Mouse (Mus musculus): ENCODE measurements around the gene Gm28053. TPM values are rescaled to one million over a fixed set of nuclear protein-coding genes. Genes with fewer than 3 reads are reported as not detected.
A peak's percentile ranks its signal among the peaks of the same experiment; 100 is the strongest.

Gene Gm28053
- polyA plus RNA-seq, 1 experiment from 2014 or later = 2.2 TPM

DNA sequence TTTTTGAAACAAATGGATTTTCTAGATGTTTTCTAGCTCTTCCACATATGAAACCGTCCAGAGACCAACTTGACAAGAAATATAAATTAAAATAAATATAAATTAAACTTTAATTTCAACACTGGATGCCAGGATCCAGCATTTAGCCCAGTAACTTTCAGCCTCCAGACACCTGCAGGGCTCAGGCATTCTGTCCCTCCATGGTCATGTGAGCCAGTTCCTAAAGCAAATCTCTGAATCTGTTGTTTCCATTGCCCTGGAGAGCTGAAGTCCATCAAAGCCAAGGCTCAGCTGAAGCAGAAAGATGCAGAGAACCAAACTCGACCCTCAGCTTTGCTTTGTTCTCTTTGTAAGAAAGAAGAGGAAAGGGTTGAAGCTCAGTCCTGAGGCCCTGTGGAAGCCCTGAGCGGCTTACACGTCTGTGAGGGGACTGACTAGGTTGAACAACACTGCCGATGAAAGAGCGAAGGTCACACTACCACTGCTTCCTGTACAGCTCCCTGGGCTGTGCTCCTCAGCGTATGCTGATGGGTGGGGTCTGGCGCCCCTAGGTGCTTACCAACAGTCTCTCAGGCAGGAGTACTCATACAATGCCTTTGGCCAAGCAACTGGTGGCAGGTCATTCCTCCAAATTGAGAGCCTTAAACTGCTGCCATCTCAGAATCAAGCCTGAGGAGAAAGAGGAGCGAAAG is 49.9 kb downstream of the Gm28053 start:
- no peak for DNase-seq (ENCODE audit: low spot score)
- ATAC-seq (replicated peaks; ENCODE audit: low FRiP score) = no peak
- no peak overlapping the region for H3K27ac ChIP-seq (ENCODE audit: low read depth, low read length)
- WGBS = 62% methylated on average over 9 of the region's 9 CpGs
- no peak overlapping the region for H3K4me2 ChIP-seq
- no peaks in the 10 kb centered on the region for H3K9me3 ChIP-seq (ENCODE audit: control insufficient read depth, low read length)
- H3K4me3 ChIP-seq (ENCODE audit: low read depth, low read length) = no peak overlapping the region
- no peak overlapping the region for H3K9ac ChIP-seq (ENCODE audit: low read depth, low read length)
- H3K27me3 ChIP-seq (replicated peaks; ENCODE audit: control insufficient read depth, insufficient read depth, low read length) = no peaks in the 10 kb centered on the region
- H3K36me3 ChIP-seq (ENCODE audit: control insufficient read depth, insufficient read depth, low read length) = no peaks in the 10 kb centered on the region
- H3K4me1 ChIP-seq (replicated peaks; ENCODE audit: control insufficient read depth, insufficient read depth, low read length) = no peaks in the 10 kb centered on the region

DNA sequence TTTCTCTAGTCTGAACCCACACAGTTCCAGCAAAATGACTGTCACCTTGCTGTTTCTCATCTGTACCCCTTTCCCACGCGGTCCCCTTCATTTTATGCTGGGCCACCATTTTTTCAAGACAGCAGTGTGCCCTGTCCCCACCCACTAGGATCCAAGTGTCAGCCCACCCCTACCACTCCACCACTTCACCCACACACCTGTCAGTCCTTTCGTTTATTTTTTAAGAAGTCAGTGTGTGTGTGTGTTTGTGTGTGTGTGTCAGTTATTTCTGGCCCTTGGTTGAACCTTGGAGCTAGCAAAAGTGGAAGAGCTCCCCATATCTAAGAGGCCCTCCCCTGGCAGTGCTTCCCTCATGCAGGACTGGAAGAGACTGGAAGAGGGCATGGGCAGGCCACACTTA is 50.5 kb downstream of the Gm28053 start:
- H3K9ac ChIP-seq (ENCODE audit: low read depth, low read length) = no peak overlapping the region
- no peaks in the 10 kb centered on the region for H3K27me3 ChIP-seq (replicated peaks; ENCODE audit: control insufficient read depth, insufficient read depth, low read length)
- ATAC-seq (replicated peaks; ENCODE audit: low FRiP score) (no peak), DNase-seq (ENCODE audit: low spot score) (no peak)
- H3K27ac ChIP-seq (ENCODE audit: low read depth, low read length) = no peak overlapping the region
- H3K4me1 ChIP-seq (replicated peaks; ENCODE audit: control insufficient read depth, insufficient read depth, low read length) = no peaks in the 10 kb centered on the region
- H3K9me3 ChIP-seq (ENCODE audit: control insufficient read depth, low read length) = no peaks in the 10 kb centered on the region
- H3K36me3 ChIP-seq (ENCODE audit: control insufficient read depth, insufficient read depth, low read length) = no peaks in the 10 kb centered on the region
- H3K4me3 ChIP-seq (ENCODE audit: low read depth, low read length) = no peak overlapping the region
- whole genome bisulfite sequencing = 80% methylated on average over 3 of the region's 3 CpGs
- no peak overlapping the region for H3K4me2 ChIP-seq

DNA sequence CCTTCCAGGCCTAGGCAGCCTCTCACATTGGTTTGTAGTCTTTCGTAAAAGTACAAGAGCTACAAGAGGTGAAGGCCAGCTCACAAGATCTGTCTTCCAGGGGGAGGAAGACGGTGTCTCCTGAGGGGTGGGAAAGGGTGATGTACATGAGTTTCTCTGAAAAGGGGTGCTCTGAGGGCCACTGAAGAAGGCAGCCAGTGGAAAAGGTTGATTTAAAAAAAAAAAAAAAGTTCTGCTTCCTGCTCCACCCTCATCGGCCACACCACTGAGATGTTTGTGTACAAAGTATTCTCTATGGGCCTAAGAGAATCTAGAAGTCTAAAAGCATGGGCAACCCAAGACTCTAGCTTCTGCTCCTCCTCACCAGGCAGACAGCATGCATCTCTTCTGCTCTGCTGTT is 52.3 kb downstream of the Gm28053 start, which contains the start of gene Gimap3:
Gene Gimap3, minus strand, starts transcription at position 156 of the 400 bp plus-strand sequence.
- Histone ChIP-seq H3K27ac (ENCODE audit: low read depth, low read length) (no peak within 1 kb of the TSS), H3K4me2 (no peak within 1 kb of the TSS), H3K9ac (ENCODE audit: low read depth, low read length) (no peak within 1 kb of the TSS), H3K36me3 (ENCODE audit: control insufficient read depth, insufficient read depth, low read length) (no peaks in the 10 kb centered on the region), H3K4me3 (ENCODE audit: low read depth, low read length) (no peak within 1 kb of the TSS), H3K4me1 (replicated peaks; ENCODE audit: control insufficient read depth, insufficient read depth, low read length) (no peaks in the 10 kb centered on the region), H3K27me3 (replicated peaks; ENCODE audit: control insufficient read depth, insufficient read depth, low read length) (no peaks in the 10 kb centered on the region), H3K9me3 (ENCODE audit: control insufficient read depth, low read length) (no peaks in the 10 kb centered on the region)
- DNase-seq (ENCODE audit: low spot score) (no peak), ATAC-seq (replicated peaks; ENCODE audit: low FRiP score) (no peak)
- 82% methylated on average over 3 of the region's 3 CpGs for WGBS

- Histone ChIP-seq H3K27me3 (replicated peaks; ENCODE audit: control insufficient read depth, insufficient read depth, low read length) (no peaks in the 10 kb centered on the region), H3K4me1 (replicated peaks; ENCODE audit: control insufficient read depth, insufficient read depth, low read length) (no peaks in the 10 kb centered on the region), H3K36me3 (ENCODE audit: control insufficient read depth, insufficient read depth, low read length) (no peaks in the 10 kb centered on the region), H3K9ac (ENCODE audit: low read depth, low read length) (no peak overlapping the region), H3K4me3 (ENCODE audit: low read depth, low read length) (no peak overlapping the region), H3K9me3 (ENCODE audit: control insufficient read depth, low read length) (no peaks in the 10 kb centered on the region), H3K27ac (ENCODE audit: low read depth, low read length) (no peak overlapping the region), H3K4me2 (no peak overlapping the region)
- WGBS = 8% methylated on average over 8 of the region's 8 CpGs
- DNase-seq (ENCODE audit: low spot score) = peak; percentile 61
- no peak; the same call in 1 of the 2 replicates for ATAC-seq (replicated peaks; ENCODE audit: low FRiP score)
These were observed 53.6 kb downstream of the Gm28053 start for GRCm38 (mm10) chr6:48772030-48772429.

DNA sequence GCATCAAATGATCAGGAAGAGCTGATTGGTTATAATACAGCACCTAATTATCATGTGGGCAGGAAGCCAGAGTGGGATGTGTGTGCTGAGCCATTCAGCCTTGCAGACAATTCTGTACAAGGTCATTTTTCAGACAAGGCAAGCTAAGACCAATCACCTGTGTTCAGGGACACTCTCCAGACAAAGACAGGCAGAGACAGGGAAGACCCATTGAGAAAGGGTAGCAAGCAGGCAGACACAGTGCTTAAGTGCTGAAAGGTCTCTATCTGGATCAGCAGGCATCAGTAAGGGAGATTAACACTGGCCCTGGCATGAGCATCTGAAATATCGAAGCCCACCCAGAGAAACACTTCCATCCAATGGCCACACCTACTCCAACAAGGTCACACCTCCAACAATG is 66.0 kb downstream of the Gm28053 start:
- DNase-seq (ENCODE audit: low spot score) (no peak), ATAC-seq (replicated peaks; ENCODE audit: low FRiP score) (no peak)
- H3K9ac ChIP-seq (ENCODE audit: low read depth, low read length) = no peak overlapping the region
- H3K4me1 ChIP-seq (replicated peaks; ENCODE audit: control insufficient read depth, insufficient read depth, low read length) = no peaks in the 10 kb centered on the region
- no peaks in the 10 kb centered on the region for H3K36me3 ChIP-seq (ENCODE audit: control insufficient read depth, insufficient read depth, low read length)
- no peaks in the 10 kb centered on the region for H3K27me3 ChIP-seq (replicated peaks; ENCODE audit: control insufficient read depth, insufficient read depth, low read length)
- no peak overlapping the region for H3K27ac ChIP-seq (ENCODE audit: low read depth, low read length)
- H3K4me3 ChIP-seq (ENCODE audit: low read depth, low read length) = no peak overlapping the region
- 96% methylated on average over 1 of the region's 1 CpGs for WGBS
- no peak overlapping the region for H3K4me2 ChIP-seq
- H3K9me3 ChIP-seq (ENCODE audit: control insufficient read depth, low read length) = no peaks in the 10 kb centered on the region

DNA sequence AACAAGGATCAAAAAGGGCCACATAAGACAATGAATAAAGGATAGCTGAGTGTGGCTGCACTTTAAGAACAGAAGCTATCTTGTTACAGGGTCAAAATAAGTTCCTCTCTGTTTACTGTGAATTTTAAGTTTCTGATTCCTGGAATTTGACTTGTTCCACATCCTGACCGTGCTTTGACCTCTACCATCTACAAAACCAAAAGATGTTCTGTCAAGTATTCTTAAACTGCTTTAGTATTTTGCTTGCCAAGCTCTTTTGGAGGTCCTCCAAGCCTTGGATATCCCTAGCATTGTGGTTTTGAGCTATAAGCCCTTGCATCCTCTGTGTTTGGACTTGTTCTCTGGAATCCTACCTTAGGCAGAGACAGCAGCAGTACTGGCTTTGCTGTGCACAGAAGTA is 66.8 kb downstream of the Gm28053 start:
- Histone ChIP-seq H3K4me2 (no peak overlapping the region), H3K9ac (ENCODE audit: low read depth, low read length) (no peak overlapping the region), H3K27ac (ENCODE audit: low read depth, low read length) (no peak overlapping the region), H3K4me1 (replicated peaks; ENCODE audit: control insufficient read depth, insufficient read depth, low read length) (no peaks in the 10 kb centered on the region), H3K36me3 (ENCODE audit: control insufficient read depth, insufficient read depth, low read length) (no peaks in the 10 kb centered on the region), H3K4me3 (ENCODE audit: low read depth, low read length) (no peak overlapping the region), H3K27me3 (replicated peaks; ENCODE audit: control insufficient read depth, insufficient read depth, low read length) (no peaks in the 10 kb centered on the region), H3K9me3 (ENCODE audit: control insufficient read depth, low read length) (no peaks in the 10 kb centered on the region)
- ATAC-seq (replicated peaks; ENCODE audit: low FRiP score) (no peak), DNase-seq (ENCODE audit: low spot score) (no peak)
- WGBS = 77% methylated on average over 1 of the region's 1 CpGs

GRCm38 (mm10) chr6:48785601-48786000 is 67.2 kb downstream of the Gm28053 start:
- DNase-seq (ENCODE audit: low spot score) (no peak), ATAC-seq (replicated peaks; ENCODE audit: low FRiP score) (no peak)
- H3K36me3 ChIP-seq (ENCODE audit: control insufficient read depth, insufficient read depth, low read length) = no peaks in the 10 kb centered on the region
- H3K27me3 ChIP-seq (replicated peaks; ENCODE audit: control insufficient read depth, insufficient read depth, low read length) = no peaks in the 10 kb centered on the region
- no peaks in the 10 kb centered on the region for H3K4me1 ChIP-seq (replicated peaks; ENCODE audit: control insufficient read depth, insufficient read depth, low read length)
- no peak overlapping the region for H3K4me2 ChIP-seq
- H3K4me3 ChIP-seq (ENCODE audit: low read depth, low read length) = no peak overlapping the region
- no peaks in the 10 kb centered on the region for H3K9me3 ChIP-seq (ENCODE audit: control insufficient read depth, low read length)
- 86% methylated on average over 2 of the region's 2 CpGs for WGBS
- no peak overlapping the region for H3K27ac ChIP-seq (ENCODE audit: low read depth, low read length)
- no peak overlapping the region for H3K9ac ChIP-seq (ENCODE audit: low read depth, low read length)

- DNase-seq (ENCODE audit: low spot score) (no peak), ATAC-seq (replicated peaks; ENCODE audit: low FRiP score) (no peak)
- no peak overlapping the region for H3K27ac ChIP-seq (ENCODE audit: low read depth, low read length)
- no peaks in the 10 kb centered on the region for H3K36me3 ChIP-seq (ENCODE audit: control insufficient read depth, insufficient read depth, low read length)
- H3K27me3 ChIP-seq (replicated peaks; ENCODE audit: control insufficient read depth, insufficient read depth, low read length) = no peaks in the 10 kb centered on the region
- H3K9ac ChIP-seq (ENCODE audit: low read depth, low read length) = no peak overlapping the region
- no peaks in the 10 kb centered on the region for H3K4me1 ChIP-seq (replicated peaks; ENCODE audit: control insufficient read depth, insufficient read depth, low read length)
- no peak overlapping the region for H3K4me3 ChIP-seq (ENCODE audit: low read depth, low read length)
- no peaks in the 10 kb centered on the region for H3K9me3 ChIP-seq (ENCODE audit: control insufficient read depth, low read length)
- WGBS = 62% methylated on average over 2 of the region's 2 CpGs
- no peak overlapping the region for H3K4me2 ChIP-seq
These were observed 69.5 kb downstream of the Gm28053 start for GRCm38 (mm10) chr6:48787867-48788266.

DNA sequence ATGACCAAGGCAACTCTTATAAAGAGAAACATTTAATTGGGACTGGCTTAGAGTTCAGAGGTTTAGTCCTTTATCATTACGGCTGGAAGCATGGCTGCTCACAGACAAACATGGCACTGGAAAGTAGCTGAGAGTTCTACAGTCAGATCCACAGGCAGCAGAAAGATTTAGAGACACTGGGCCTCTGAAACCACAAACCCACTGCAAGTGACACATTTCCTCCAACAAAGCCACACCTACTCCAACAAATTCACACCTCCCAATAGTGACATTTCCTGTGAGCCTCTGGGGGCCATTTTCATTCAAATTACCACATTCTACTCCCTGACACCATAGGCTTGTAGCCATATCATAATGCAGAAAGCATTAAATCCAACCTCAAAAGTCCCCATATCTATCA is 83.5 kb downstream of the Gm28053 start:
- H3K36me3 ChIP-seq (ENCODE audit: control insufficient read depth, insufficient read depth, low read length) = no peaks in the 10 kb centered on the region
- DNase-seq (ENCODE audit: low spot score) = no peak
- H3K27me3 ChIP-seq (replicated peaks; ENCODE audit: control insufficient read depth, insufficient read depth, low read length) = no peaks in the 10 kb centered on the region
- no peak for ATAC-seq (replicated peaks; ENCODE audit: low FRiP score)
- H3K4me2 ChIP-seq = no peak overlapping the region
- no peak overlapping the region for H3K27ac ChIP-seq (ENCODE audit: low read depth, low read length)
- H3K9me3 ChIP-seq (ENCODE audit: control insufficient read depth, low read length) = no peaks in the 10 kb centered on the region
- H3K9ac ChIP-seq (ENCODE audit: low read depth, low read length) = no peak overlapping the region
- no peaks in the 10 kb centered on the region for H3K4me1 ChIP-seq (replicated peaks; ENCODE audit: control insufficient read depth, insufficient read depth, low read length)
- no peak overlapping the region for H3K4me3 ChIP-seq (ENCODE audit: low read depth, low read length)
- 62% methylated on average over 1 of the region's 1 CpGs for WGBS

Data from liver, embryonic 11.5 days (tissue).